Mouse (Mus musculus): Measurements from ENCODE around the gene Lrp6.

- no peak for TF ChIP-seq CTCF (IDR thresholded peaks at IDR 0.05; ENCODE audit: low read depth)
- TF ChIP-seq EP300 (IDR thresholded peaks at IDR 0.05; ENCODE audit: low read depth): no peak
Observed at GRCm38 (mm10) chr6:134556185-134556950, 10.4 kb downstream of the Lrp6 start.
